Mouse (Mus musculus) testis, adult 2 months (tissue): Measurements from ENCODE around the gene Rem2.

ENCODE experiments used
- CTCF ChIP-seq: fragments of 200-500 bp; IDR thresholded peaks from 2 replicates; pipeline ENCODE4 v1.5.1; 2012; ENCODE audit warnings: low read depth, mild to moderate bottlenecking, inconsistent platforms, low read length, moderate library complexity; ENCODE audit not compliant: control insufficient read depth, insufficient read depth, insufficient replicate concordance
- POLR2A ChIP-seq: fragments of 200-500 bp; IDR thresholded peaks from 2 replicates; pipeline ENCODE4 v1.6.1; 2012; ENCODE audit warnings: low read depth, mild to moderate bottlenecking, inconsistent platforms, low read length, moderate library complexity; ENCODE audit not compliant: control insufficient read depth

GRCm38 (mm10) chr14:54528007-54528393, 52.1 kb downstream of the Rem2 start:
- TF ChIP-seq CTCF (no peak), POLR2A (no peak)
